Mouse (Mus musculus) right cerebral cortex, adult 18-20 months (tissue): ENCODE measurements around the gene Ube2g1.
A peak's percentile ranks its signal among the peaks of the same experiment; 100 is the strongest.
"Not testable (repeated sequence)": the region's sequence is repeated elsewhere in the genome, so short reads cannot be mapped to it uniquely, and the experiment has no call there.

Source experiments
- DNase-seq: peaks from one replicate; pipeline ENCODE4 v3.0.0; 2022; ENCODE audit warnings: mixed read lengths

The Ube2g1 gene

GRCm38 (mm10) chr11:72695025-72695424 lies 87.9 kb downstream of the Ube2g1 start:
- no peak for DNase-seq

- no peak for DNase-seq
Measured at GRCm38 (mm10) chr11:72696368-72696971, 89.4 kb downstream of the Ube2g1 start.

GRCm38 (mm10) chr11:72697323-72697722 lies 90.2 kb downstream of the Ube2g1 start:
- DNase-seq: no peak

DNA sequence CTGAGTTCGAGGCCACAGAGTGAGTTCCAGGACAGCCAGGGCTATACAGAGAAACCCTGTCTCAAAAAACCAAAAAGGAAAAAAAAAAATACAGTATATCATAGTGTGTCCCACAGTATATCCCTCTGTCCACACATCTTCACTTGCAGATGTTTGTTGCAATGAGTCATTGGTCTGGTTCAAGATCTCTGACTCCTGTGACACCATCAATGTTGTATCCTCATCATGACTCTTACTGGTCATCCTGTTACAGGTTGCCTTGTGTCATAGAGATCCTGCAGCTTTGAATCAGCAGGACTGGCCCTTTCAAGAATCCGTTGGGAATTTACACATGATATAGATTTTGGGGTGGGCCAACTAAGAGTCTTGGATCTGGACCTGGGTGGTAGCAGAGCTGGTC lies 98.0 kb downstream of the Ube2g1 start:
- not testable (repeated sequence) for DNase-seq

- DNase-seq: peak; percentile 73
Measured at GRCm38 (mm10) chr11:72712721-72713120, 105.6 kb downstream of the Ube2g1 start.

- DNase-seq: no peak
Measured at GRCm38 (mm10) chr11:72718161-72718560, 111.1 kb downstream of the Ube2g1 start.

GRCm38 (mm10) chr11:72723165-72723564 lies 116.1 kb downstream of the Ube2g1 start:
- DNase-seq: no peak

- no peak for DNase-seq
Measured at GRCm38 (mm10) chr11:72723871-72724270, 116.8 kb downstream of the Ube2g1 start.

DNA sequence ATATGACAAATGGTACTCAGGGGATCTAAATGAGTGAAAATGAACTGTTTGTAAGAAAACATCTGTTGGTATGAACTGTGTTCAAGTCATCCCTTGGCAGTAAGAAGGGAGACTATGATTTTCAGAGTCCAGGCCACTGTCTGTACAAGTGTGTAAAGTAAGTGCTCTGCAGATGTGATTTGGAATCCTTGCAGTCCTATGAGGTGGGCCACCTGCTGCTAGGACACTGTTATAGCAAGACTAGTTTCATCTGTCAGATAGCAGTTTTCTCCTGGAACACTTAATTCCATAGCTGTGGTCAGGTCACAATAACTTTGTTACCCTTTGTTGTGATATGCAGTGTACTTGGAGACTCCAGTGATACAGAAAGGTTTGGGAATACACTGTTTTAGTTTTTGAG lies 118.9 kb downstream of the Ube2g1 start:
- no peak for DNase-seq

DNA sequence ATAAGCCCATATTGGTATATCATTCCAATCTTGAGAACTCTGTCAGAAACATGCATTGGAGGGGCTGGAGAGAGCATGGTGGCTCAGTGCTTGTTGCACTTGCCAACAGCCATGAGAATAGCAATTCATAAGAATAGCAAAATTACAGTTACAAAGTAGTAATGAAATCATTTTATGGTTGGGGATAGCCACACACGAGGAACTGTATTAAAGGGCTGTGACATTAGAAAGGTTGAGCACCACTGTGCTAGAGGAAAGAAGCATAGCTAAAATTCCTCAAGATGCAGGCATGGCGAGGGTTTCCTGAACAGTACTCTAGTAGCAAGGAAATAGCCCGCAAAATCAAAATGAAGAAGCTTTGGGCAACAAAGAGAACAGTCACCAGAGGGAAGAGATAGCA lies 126.7 kb downstream of the Ube2g1 start:
- DNase-seq: no peak

DNA sequence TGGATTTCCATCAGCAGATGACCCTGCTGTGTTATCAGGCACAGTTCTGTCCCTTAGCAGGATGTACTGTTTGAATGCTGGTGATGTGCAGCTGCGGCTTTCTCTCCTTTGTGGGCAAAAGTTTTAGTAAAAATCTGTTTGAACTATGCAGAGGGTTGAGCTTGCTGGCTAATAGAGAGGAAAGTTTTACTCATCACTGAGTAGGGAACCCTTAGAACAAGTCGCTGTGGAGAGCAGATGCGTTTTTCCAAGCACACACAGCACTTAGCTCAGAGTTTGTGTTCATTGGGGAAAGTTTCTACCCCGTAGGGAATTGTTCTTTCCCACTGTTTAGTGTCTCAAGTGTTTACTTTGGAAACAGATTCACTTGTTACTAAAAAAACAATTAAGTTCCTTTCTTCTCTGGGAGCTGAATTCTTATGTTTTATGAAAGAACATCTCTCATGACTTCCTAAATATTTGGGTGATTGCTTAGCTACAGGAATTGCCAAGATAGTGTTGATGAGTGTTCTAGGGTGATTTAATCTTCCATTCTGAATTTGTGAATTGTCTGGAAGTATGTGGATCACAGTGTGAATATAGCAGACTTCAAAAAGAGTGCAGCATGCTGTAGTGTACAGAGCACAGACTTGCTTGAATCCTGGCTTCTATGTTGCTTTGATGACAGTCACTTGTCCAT lies 127.9 kb downstream of the Ube2g1 start:
- DNase-seq: no peak

DNA sequence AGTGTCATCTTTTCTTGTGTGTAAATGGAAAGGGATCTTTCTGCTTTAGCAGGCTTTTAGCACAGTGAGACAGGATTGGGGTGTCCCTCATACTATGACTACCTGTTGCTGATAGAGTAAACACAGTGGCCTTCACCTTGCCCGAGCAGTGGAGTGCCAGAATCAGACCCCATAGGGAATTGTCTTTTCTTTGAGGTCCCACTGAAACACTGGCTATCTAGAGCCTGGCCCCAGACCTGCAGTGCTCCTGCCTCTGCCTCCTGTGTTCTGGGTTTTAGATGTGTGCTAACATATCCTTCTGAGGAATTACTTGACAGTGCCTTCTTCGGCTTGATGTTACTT lies 128.4 kb downstream of the Ube2g1 start:
- DNase-seq: no peak
